1 mouse cellular context compared by ENCODE assay signal in genomic region chr4:41760288-41760721, GRCm38 (mm10).
TF ChIP-seq lines count a peak whose summit lies in the region.

No protein-coding gene starts in this region.

TF ChIP-seq in myocyte, 11 proteins besides CTCF, POLR2A, EP300 and RAD21:
- no peak for TF ChIP-seq REST (IDR thresholded peaks at IDR 0.05; ENCODE audit: insufficient read depth, insufficient read length)
- no peak for TF ChIP-seq POLR2AphosphoS2 (IDR thresholded peaks at IDR 0.05; ENCODE audit: insufficient read length, low read depth)
- TF ChIP-seq E2F4 (IDR thresholded peaks at IDR 0.05; ENCODE audit: insufficient read depth) = no peak
- TF ChIP-seq TCF12 (IDR thresholded peaks at IDR 0.05; ENCODE audit: insufficient read depth, poor library complexity, severe bottlenecking) = no peak
- TF ChIP-seq MYOG (IDR thresholded peaks at IDR 0.05; ENCODE audit: control insufficient read depth in 1 of 3, insufficient read depth in 1 of 3, insufficient read length in 2 of 3, low read depth in 2 of 3) = no peak
- no peak for TF ChIP-seq TCF3 (IDR thresholded peaks at IDR 0.05; ENCODE audit: insufficient read length, low read depth)
- TF ChIP-seq MAX (IDR thresholded peaks at IDR 0.05; ENCODE audit: low read depth) = no peak
- no peak for TF ChIP-seq MYOD1 (IDR thresholded peaks at IDR 0.05; ENCODE audit: control insufficient read depth in 1 of 3, insufficient read length in 2 of 3, low read depth in 2 of 3)
- TF ChIP-seq CEBPB (IDR thresholded peaks at IDR 0.05; ENCODE audit: insufficient read depth, poor library complexity, severe bottlenecking) = no peak
- no peak for TF ChIP-seq SRF (IDR thresholded peaks at IDR 0.05; ENCODE audit: control insufficient read depth, insufficient read length, low read depth)
- no peak for TF ChIP-seq USF1 (IDR thresholded peaks at IDR 0.05; ENCODE audit: low read depth)
